Mouse (Mus musculus): Measurements from ENCODE around the gene Arsa. TPM values are rescaled to one million over a fixed set of nuclear protein-coding genes. Genes with fewer than 3 reads are reported as not detected.

Arsa gene
- 38.4 and 43.7 TPM in 2 replicates for polyA plus RNA-seq (2012; rRNA removed)

DNA sequence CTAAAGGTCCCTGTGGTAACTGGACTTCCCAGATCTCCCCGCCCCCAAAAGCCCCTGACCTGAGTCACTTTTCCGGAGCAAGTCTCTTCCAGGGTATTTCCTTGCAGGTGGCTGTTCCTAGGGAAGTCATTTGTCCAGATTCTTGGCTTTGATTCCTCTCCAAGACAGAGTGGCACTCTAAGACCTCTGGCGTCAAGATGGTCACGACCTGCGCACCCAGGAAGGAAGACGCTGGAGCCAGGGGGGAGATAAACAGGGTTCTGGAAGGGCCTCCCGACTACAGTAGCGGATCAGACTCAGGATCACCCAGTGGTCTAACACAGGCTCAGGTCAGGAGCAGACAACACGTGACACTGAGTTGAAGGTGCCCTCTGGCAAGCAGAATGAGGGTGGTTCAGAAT, at the start of gene Arsa:
Gene Arsa, minus strand, starts transcription at position 335 of the 401 bp plus-strand sequence.

DNA sequence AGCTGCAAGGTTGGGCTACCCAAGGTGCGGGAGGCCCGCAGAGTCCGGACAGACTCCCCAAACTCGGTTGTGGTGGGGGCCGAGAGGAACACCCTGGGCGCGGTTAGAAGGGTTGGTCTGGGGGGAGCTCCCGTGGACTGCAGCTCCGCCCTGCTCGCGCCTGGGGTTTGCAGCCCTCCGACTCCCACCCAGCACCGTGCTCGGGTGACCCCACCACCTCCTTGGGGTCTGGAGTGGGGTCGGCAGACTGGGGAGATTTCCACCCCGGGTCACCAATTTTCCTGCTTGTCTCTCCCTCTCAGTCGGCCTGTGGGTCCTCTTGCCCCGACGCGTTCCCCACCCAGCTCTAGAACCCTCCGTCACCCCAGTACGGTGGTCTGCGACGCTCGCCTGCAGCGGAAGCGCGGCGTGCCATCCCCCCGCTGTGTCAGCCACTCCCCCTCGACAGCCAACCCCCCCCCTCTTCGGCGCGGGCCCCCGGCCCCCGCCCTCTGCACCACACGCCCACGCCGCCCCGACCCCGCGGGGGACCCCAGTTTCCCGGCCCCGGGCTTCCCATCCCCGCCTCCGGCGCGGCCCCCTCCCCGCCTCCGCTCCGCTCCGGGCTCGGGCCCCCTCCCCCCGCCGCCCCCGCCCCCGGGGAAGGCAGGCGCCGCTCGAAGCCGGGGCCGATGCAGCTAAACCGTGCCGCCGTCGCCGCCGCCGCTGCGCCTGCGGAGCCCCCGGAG, 21.9 kb upstream of the Arsa start, which contains the start of gene Shank3:
Gene Shank3, plus strand, starts transcription at position 663 of the 728 bp plus-strand sequence.

DNA sequence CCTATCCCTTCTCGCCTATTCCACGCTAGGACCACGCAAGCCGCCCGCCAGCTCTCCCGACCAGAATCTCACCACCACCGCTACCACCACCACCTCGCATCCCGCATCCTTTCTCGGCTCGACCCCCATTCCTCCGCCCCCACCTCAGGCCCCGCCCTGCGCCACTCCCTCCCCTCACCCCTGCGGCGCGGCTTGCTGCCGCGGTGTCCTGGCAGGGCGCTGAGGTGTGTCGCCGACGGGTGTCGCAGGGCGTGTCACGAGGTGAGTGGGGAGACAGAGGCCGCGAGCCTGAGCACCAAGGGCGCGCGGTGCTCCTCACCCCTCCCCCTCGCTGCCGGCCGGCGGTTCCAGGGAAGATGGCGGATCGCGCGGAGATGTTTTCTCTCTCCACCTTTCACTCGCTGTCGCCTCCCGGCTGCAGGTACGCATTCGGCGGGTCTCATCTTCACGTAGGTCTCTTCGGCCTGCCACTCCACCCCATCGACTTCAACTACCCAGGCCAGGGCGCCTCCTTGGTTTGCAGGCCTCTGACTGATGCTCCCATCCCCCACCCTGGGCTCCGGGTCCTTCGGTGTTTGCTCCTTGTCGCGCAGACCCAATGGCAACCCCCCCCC, 23.3 kb downstream of the Arsa start, which contains the start of gene Mapk8ip2:
Gene Mapk8ip2, plus strand, starts transcription at position 49 of the 614 bp plus-strand sequence.

DNA sequence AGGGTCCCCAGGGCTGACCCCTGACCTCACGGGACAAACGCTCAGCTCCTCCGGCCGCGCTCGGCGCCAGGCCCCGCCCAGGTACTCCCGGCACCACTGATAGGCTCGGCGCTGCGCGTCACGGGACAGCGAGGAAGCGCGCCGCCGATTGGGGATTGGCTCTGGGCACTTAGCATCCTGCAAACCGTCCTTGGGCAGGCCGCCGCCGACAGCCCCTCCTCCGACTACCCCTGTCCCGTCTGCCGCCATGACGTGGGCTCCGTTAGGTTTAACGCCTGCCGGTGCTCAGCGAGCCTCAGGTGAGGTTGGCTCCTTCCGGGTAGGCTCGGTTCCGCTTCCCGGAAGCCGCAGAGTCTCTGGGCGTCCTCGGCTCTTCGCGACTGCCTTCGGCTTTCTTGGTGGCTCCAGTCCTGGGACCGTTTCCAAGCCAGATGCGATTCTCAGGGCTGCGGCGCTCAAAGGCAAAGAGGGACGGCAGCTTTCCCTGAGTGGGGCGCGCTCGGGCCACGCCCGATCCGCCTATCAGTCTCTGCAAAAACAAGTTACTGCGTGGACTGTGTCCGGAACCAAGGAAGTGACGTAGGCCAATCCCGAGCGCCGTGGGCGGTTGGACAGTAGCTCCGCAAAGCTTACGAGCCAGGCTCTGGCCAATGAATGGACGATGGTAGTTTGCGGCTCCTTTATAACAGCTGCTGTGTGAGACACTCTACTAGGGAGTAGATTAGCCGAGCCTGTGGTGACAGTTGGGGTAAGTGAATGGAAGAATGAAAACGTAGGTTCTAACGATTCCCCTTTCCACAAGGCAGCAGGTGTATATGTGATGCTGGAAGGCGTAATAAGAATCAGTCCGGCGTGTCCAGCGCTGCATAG, 47.6 kb downstream of the Arsa start, which contains the start of the genes C730034F03Rik, Gm44502 and Chkb:
Gene C730034F03Rik, plus strand, starts transcription at position 238 of the 870 bp plus-strand sequence.
Gene Gm44502, minus strand, starts transcription at position 345 of the 870 bp plus-strand sequence.
Gene Chkb, minus strand, starts transcription at position 557 of the 870 bp plus-strand sequence.

DNA sequence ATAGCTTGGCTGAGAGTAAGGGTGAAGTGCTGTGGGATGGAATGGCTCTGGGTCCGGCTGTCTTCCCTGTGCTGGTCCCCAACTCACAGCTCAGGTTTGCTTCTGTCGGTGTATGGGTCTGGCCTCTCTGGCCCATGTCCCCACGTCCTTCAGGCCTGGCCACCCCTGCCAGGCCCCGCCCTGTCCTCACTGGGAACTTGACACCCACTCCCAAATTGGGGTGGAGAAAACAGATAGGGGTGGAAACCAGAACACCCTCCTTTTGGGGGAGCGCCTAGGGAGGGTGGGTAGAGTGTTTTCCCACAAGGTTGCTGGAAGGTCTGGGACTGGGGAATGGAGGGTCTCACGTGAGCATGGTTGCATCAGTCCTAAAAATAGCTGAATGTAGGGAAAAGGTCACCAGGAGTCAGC, 51.5 kb downstream of the Arsa start, which contains the start of gene Cpt1b:
Gene Cpt1b, minus strand, starts transcription at position 153 of the 411 bp plus-strand sequence.

Other genes with a start within 250 kb of the Arsa start
- gene Sbf1, start 162.1 kb downstream of the Arsa start, polyA plus RNA-seq (2012; rRNA removed): 256 and 291 TPM in 2 replicates
- gene Adm2, start 154.7 kb downstream of the Arsa start, polyA plus RNA-seq (2012; rRNA removed): 10.3 and 12.0 TPM in 2 replicates
- gene Miox, start 143.0 kb downstream of the Arsa start, polyA plus RNA-seq (2012; rRNA removed): 29.3 and 44.2 TPM in 2 replicates
- gene Lmf2, start 121.8 kb downstream of the Arsa start, polyA plus RNA-seq (2012; rRNA removed): 61.3 and 76.7 TPM in 2 replicates
- 210 and 215 TPM in 2 replicates for gene Ncaph2, start 121.7 kb downstream of the Arsa start, polyA plus RNA-seq (2012; rRNA removed)
- gene Sco2, start 103.6 kb downstream of the Arsa start, polyA plus RNA-seq (2012; rRNA removed): 108 and 113 TPM in 2 replicates
- 22.0 and 32.3 TPM in 2 replicates for gene Tymp, start 100.4 kb downstream of the Arsa start, polyA plus RNA-seq (2012; rRNA removed)
- 89.5 and 107 TPM in 2 replicates for gene Odf3b, start 98.1 kb downstream of the Arsa start, polyA plus RNA-seq (2012; rRNA removed)
- 0.17 and 0.18 TPM in 2 replicates for gene Klhdc7b, start 92.5 kb downstream of the Arsa start, polyA plus RNA-seq (2012; rRNA removed)
- not detected in 2 replicates for gene Syce3, start 66.9 kb downstream of the Arsa start, polyA plus RNA-seq (2012; rRNA removed)
- 1.3 and 1.9 TPM in 2 replicates for gene Cpt1b, start 51.6 kb downstream of the Arsa start, polyA plus RNA-seq (2012; rRNA removed)
- 0.79 and 0.86 TPM in 2 replicates for gene C730034F03Rik, start 47.8 kb downstream of the Arsa start, polyA plus RNA-seq (2012; rRNA removed)
- gene Gm44502, start 47.7 kb downstream of the Arsa start, polyA plus RNA-seq (2012; rRNA removed): 1.8 and 3.8 TPM in 2 replicates
- gene Chkb, start 47.5 kb downstream of the Arsa start, polyA plus RNA-seq (2012; rRNA removed): 40.5 and 57.3 TPM in 2 replicates
- gene Mapk8ip2, start 23.5 kb downstream of the Arsa start, polyA plus RNA-seq (2012; rRNA removed): 0.33 and 0.51 TPM in 2 replicates
- 29.6 and 30.5 TPM in 2 replicates for gene Shank3, start 22.2 kb upstream of the Arsa start, polyA plus RNA-seq (2012; rRNA removed)
- 1.2 and 1.8 TPM in 2 replicates for gene Acr, start 90.9 kb upstream of the Arsa start, polyA plus RNA-seq (2012; rRNA removed)
- gene Rabl2, start 114.5 kb upstream of the Arsa start, polyA plus RNA-seq (2012; rRNA removed): 25.7 and 33.3 TPM in 2 replicates

All from ovary, adult 2 months (tissue).